Mouse (Mus musculus) monocyte, adult 5-6 weeks (primary cell): ENCODE results near the gene Mbd6. TPM values are rescaled to one million over a fixed set of nuclear protein-coding genes. Genes with fewer than 3 reads are reported as not detected.

Experiments used
- ATAC-seq: fragments of 153-309, 156-312 bp; replicated peaks from 2 replicates; pipeline ENCODE4 v1.8.0; 2017; ENCODE audit warnings: mild to moderate bottlenecking; ENCODE audit not compliant: low TSS enrichment, insufficient number of reproducible peaks, severe bottlenecking, poor library complexity, low FRiP score
- total RNA-seq: library from RNA; stranded (forward); fragments of 200-1000, 200-491, 200-594 nt; gene quantifications from 3 replicates; pipeline ENCODE4 v1.2.3, GENCODE M21; 2017

Gene Mbd6
- 4.2 to 15.5 TPM (median 12.1 TPM) in 3 replicates for total RNA-seq

- ATAC-seq = peak; percentile 51
These were observed at the start of gene Mbd6 for GRCm38 (mm10) chr10:127288800-127289572. Mbd6 (minus strand) TSS chr10:127289018.

DNA sequence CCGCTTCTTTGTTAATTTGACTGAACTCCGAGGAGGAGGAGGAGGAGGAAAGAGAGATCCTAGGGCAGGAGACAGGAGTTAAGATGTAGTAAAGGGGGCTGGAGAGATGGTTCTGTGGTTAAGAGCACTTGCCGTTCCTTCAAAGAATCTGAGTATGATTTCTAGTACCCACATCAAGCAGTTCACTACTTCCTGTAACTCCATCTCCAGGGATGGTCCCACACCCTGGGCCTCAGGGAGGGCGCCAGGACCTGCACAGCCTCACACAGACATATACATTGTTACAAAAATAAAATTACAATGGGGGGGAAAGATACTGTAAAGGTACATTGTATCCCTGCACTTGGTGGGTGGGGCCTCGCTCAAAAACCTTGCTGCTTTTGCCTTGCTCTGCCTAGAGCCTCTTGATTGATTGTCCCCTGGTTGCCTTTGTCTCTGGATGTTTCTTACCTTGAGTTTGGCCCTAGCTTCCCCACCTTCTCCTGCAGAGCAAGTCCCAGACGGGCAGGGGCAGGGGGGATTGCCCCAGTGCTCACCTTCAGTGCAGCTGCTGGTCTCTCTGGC is 48.8 kb upstream of the Mbd6 start:
- no peak for ATAC-seq

- ATAC-seq = no peak
These were observed 48.1 kb upstream of the Mbd6 start for GRCm38 (mm10) chr10:127336952-127337351.

DNA sequence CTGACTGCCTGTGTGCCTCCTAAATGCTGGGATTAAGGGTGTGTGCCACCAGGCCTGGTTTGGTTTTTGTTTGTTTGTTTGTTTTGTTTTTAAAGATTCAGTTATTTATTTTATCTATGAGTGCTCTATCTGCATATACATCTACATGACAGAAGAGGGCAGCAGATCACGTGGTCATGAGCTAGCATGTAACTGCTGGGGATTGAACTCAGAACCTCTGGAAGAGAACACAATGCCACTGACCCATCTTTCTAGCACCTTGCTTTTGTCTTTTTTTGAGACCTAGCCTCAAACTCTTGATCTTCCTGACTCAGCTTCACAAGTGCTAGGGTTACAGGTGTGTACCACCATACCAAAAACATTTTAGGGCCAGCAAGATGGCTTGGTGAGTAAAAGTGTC is 46.5 kb upstream of the Mbd6 start:
- no peak for ATAC-seq

- ATAC-seq = no peak
These were observed 44.3 kb upstream of the Mbd6 start for GRCm38 (mm10) chr10:127333152-127333551.

GRCm38 (mm10) chr10:127332211-127332874 is 43.5 kb upstream of the Mbd6 start:
- no peak for ATAC-seq

GRCm38 (mm10) chr10:127330212-127330611 is 41.4 kb upstream of the Mbd6 start:
- ATAC-seq = no peak

GRCm38 (mm10) chr10:127327461-127328145 is 38.8 kb upstream of the Mbd6 start:
- no peak for ATAC-seq

DNA sequence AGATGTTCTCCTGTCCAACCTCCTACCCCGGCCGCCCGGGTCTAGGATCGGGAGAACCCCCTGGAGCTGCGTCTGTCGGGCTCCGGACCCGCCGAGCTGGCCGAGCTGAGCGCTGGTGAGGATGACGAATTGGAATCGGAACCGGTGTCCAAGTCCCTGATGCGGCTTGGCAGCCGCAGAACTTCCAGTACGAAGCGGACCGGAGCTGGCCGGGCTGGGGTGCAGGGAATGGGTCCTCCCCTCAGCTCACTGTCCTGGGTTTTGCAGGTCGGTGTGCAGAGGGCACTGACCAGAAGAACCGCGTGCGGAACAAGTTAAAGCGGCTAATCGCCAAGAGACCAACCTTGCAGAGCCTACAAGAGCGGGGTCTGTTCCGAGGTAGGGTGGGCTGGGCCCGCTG is 38.0 kb upstream of the Mbd6 start:
- no peak for ATAC-seq

- ATAC-seq = no peak
These were observed 37.4 kb upstream of the Mbd6 start for GRCm38 (mm10) chr10:127326017-127326801.

- no peak for ATAC-seq
These were observed 36.7 kb upstream of the Mbd6 start for GRCm38 (mm10) chr10:127325454-127326016.

- ATAC-seq = peak; percentile 70
These were observed 35.7 kb upstream of the Mbd6 start for GRCm38 (mm10) chr10:127324495-127324894.

GRCm38 (mm10) chr10:127323131-127323855 is 34.5 kb upstream of the Mbd6 start:
- ATAC-seq = peak; percentile 60

- ATAC-seq = no peak
These were observed 33.9 kb upstream of the Mbd6 start for GRCm38 (mm10) chr10:127322669-127323068.

GRCm38 (mm10) chr10:127322178-127322577 is 33.4 kb upstream of the Mbd6 start:
- no peak for ATAC-seq

DNA sequence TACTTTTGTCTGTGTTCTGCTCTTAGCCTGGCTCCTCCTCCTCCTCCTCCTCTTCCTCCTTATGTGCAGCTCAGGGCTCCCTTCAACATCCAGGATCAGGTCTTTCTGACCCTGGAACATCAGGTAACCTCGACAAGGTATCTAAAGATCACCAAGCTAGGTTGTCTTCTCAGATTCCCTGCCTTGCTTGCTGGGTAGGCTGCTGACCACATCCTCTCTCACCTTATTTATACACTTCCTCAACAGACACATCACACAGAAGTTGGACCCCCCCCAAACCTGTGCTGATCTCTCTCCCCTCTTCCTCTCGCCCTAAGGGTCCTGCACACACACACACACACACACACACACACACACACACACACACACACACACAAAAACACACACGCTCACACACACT is 32.8 kb upstream of the Mbd6 start, which contains the start of gene Arhgap9:
TSS of gene Arhgap9 (plus strand) at position 344 of the 400 bp plus-strand sequence.
- ATAC-seq = no peak

- ATAC-seq = 0 out of 2 replicates have a peak, but pooled peaks have one; percentile 23
These were observed 31.2 kb upstream of the Mbd6 start for GRCm38 (mm10) chr10:127319969-127320368.

GRCm38 (mm10) chr10:127318009-127318408 is 29.2 kb upstream of the Mbd6 start:
- no peak for ATAC-seq
